Mouse (Mus musculus) splenic B cell, adult 2 months (primary cell): ENCODE results near the gene Lrrc28.

ENCODE experiments used
- DNase-seq: peaks from one replicate; pipeline ENCODE4 v3.0.0-alpha.2; 2011; ENCODE audit warnings: low read depth, low spot score
- H3K27me3 ChIP-seq: 2 replicates; pipeline ENCODE4 v1.6.1; 2012; ENCODE audit warnings: mild to moderate bottlenecking, low read length, moderate library complexity, mixed read lengths; ENCODE audit not compliant: control insufficient read depth, poor library complexity, insufficient read depth, severe bottlenecking
- H3K36me3 ChIP-seq: 2 replicates; pipeline ENCODE4 v1.6.1; 2012; ENCODE audit warnings: mild to moderate bottlenecking, low read length, moderate library complexity, mixed read lengths; ENCODE audit not compliant: control insufficient read depth, poor library complexity, insufficient read depth, severe bottlenecking

The Lrrc28 gene

GRCm38 (mm10) chr7:67644833-67645680 lies at the start of gene Lrrc28:
Gene Lrrc28 (minus strand): TSS chr7:67645268.
- H3K36me3 ChIP-seq = 0 out of 2 replicates have a peak, but pooled peaks cover 3% of the 10 kb centered on the region
- DNase-seq = peak; percentile 100
- H3K27me3 ChIP-seq = no peaks in the 10 kb centered on the region

- DNase-seq = no peak
- Histone ChIP-seq H3K36me3 (no peaks in the 10 kb centered on the region), H3K27me3 (no peaks in the 10 kb centered on the region; the same call in 1 of the 2 replicates)
Observed at GRCm38 (mm10) chr7:67692791-67693538, 47.9 kb upstream of the Lrrc28 start.

GRCm38 (mm10) chr7:67692141-67692540 lies 47.1 kb upstream of the Lrrc28 start:
- Histone ChIP-seq H3K27me3 (no peaks in the 10 kb centered on the region; the same call in 1 of the 2 replicates), H3K36me3 (no peaks in the 10 kb centered on the region)
- no peak for DNase-seq

- Histone ChIP-seq H3K27me3 (no peaks in the 10 kb centered on the region; the same call in 1 of the 2 replicates), H3K36me3 (no peaks in the 10 kb centered on the region)
- no peak for DNase-seq
Observed at GRCm38 (mm10) chr7:67691036-67691435, 46.0 kb upstream of the Lrrc28 start.

DNA sequence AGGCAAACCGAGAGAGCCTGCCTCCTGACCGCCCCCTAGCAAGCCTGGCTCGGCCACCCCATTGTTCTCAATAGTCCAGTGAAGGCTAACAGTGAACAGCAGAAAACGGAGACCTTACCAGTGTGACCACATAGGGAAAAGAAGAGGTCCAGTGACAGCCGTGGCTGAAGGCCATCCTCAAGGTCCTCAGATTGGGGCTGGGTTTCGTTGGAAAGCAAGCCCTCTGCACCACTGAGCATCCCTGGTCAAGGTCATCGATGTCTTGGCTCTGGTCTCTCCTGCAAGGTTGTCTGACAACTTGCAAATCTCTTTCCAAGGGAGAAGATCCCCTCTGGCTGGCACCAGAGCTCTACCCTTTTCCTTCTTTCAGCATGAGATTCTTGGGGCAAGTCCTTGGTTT lies 44.7 kb upstream of the Lrrc28 start:
- H3K27me3 ChIP-seq = no peaks in the 10 kb centered on the region; the same call in 1 of the 2 replicates
- H3K36me3 ChIP-seq = no peaks in the 10 kb centered on the region
- no peak for DNase-seq

- H3K36me3 ChIP-seq = no peaks in the 10 kb centered on the region
- no peak for DNase-seq
- H3K27me3 ChIP-seq = no peaks in the 10 kb centered on the region; the same call in 1 of the 2 replicates
Observed at GRCm38 (mm10) chr7:67688281-67688680, 43.2 kb upstream of the Lrrc28 start.

GRCm38 (mm10) chr7:67686545-67686944 lies 41.5 kb upstream of the Lrrc28 start:
- DNase-seq = no peak
- Histone ChIP-seq H3K36me3 (no peaks in the 10 kb centered on the region), H3K27me3 (no peaks in the 10 kb centered on the region; the same call in 1 of the 2 replicates)

DNA sequence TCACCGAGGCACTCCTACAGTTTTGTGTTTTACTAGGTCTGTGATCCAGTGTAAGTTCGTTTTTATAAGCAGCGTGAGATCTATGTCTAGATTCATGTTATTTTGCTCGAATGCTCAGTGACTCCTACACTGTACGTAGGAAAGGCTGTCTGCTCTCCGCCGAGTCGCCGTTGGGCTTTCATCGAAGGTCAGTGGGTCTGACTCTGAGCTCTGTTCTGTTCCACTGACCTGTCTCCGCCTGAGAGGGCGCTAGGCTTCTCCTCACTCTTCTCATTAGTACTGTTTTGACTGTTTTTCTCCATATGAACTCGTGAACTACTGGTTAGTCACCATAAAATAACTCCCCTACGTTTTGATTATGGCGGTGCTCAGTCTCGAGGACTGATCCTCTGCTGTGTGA lies 37.9 kb upstream of the Lrrc28 start:
- no peaks in the 10 kb centered on the region for H3K27me3 ChIP-seq
- no peak for DNase-seq
- no peaks in the 10 kb centered on the region for H3K36me3 ChIP-seq

DNA sequence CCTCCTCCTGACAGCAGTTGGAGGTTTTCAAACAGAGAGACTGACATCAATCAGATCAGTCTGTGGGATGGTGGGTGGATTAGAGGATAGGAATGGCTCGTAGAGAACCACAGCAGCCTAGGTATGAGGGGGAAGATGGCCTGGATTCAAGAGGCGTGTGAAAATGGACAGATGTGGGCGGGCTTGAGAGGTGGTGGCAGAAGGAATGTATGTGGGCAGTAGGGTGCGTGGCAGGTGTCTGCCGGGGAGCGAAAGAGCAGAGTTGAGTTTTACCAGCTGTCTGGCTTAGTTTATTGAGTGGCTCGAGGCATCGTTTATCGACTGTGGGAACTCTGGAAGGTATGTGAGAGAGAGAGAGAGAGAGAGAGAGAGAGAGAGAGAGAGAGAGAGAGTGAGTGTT lies 36.0 kb upstream of the Lrrc28 start:
- Histone ChIP-seq H3K36me3 (no peaks in the 10 kb centered on the region), H3K27me3 (no peaks in the 10 kb centered on the region)
- no peak for DNase-seq

- H3K27me3 ChIP-seq = no peaks in the 10 kb centered on the region
- no peaks in the 10 kb centered on the region for H3K36me3 ChIP-seq
- no peak for DNase-seq
Observed at GRCm38 (mm10) chr7:67678878-67679499, 33.9 kb upstream of the Lrrc28 start.

DNA sequence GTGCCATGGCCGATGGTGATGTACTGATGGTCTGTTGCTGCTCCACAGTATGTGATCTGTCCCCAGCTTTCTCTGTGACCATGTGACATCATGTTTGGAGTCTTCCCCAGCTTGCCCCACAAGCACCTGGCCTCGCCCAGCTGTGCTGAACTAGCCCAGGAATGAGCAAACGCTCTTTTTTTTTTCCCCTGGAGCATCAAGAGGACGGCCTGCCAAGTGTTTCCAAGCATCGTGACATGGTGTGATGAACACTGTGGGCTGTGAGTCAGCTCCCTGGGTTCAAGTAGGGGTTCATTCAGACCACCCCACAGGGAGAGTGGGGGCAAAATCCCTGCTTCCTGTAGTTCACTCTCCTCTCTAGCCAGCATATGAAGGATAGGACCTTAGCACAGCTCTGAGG lies 28.6 kb upstream of the Lrrc28 start:
- no peaks in the 10 kb centered on the region for H3K36me3 ChIP-seq
- no peak for DNase-seq
- H3K27me3 ChIP-seq = no peaks in the 10 kb centered on the region

- Histone ChIP-seq H3K36me3 (no peaks in the 10 kb centered on the region), H3K27me3 (no peaks in the 10 kb centered on the region)
- peak; percentile 80 for DNase-seq
Observed at GRCm38 (mm10) chr7:67672650-67673049, 27.6 kb upstream of the Lrrc28 start.

GRCm38 (mm10) chr7:67670965-67671364 lies 25.9 kb upstream of the Lrrc28 start:
- DNase-seq = peak; percentile 20
- Histone ChIP-seq H3K36me3 (no peaks in the 10 kb centered on the region), H3K27me3 (no peaks in the 10 kb centered on the region)

- Histone ChIP-seq H3K36me3 (no peaks in the 10 kb centered on the region), H3K27me3 (no peaks in the 10 kb centered on the region)
- DNase-seq = no peak
Observed at GRCm38 (mm10) chr7:67663981-67664694, 19.1 kb upstream of the Lrrc28 start.
